Mouse (Mus musculus) heart, embryonic 14.5 days (tissue): ENCODE results near the gene Cfap73. TPM values are rescaled to one million over a fixed set of nuclear protein-coding genes. Genes with fewer than 3 reads are reported as not detected.
A peak's percentile ranks its signal among the peaks of the same experiment; 100 is the strongest.

Source experiments
- ATAC-seq: fragments of 200-750 bp; cut with Nextera tagmentation; 2 replicates; pipeline ENCODE4 v1.8.0; 2017; ENCODE audit warnings: low read depth, moderate TSS enrichment; ENCODE audit not compliant: insufficient number of reproducible peaks, insufficient read depth, low FRiP score
- H3K27ac ChIP-seq, 2 experiments: fragments of 200-500 bp in 1 of 2; fragments of 300-500 bp in 1 of 2; sonication (generic) in 1 of 2; replicated peaks in 1 of 2; 2 replicates each; pipeline ENCODE4 v1.5.1; 2012 to 2014; ENCODE audit warnings: low read depth in 2 of 2, low read length in 2 of 2, control low read depth in 1 of 2, mild to moderate bottlenecking in 1 of 2, mixed read lengths in 1 of 2; ENCODE audit not compliant: control insufficient read depth in 1 of 2, insufficient read depth in 1 of 2
- H3K27me3 ChIP-seq: fragments of 300-500 bp; sonication (generic); 2 replicates; pipeline ENCODE4 v1.6.1; 2014; ENCODE audit warnings: mild to moderate bottlenecking, low read length, control low read depth; ENCODE audit not compliant: control insufficient read depth, insufficient read depth
- H3K36me3 ChIP-seq: fragments of 300-500 bp; sonication (generic); 2 replicates; pipeline ENCODE4 v1.6.1; 2014; ENCODE audit warnings: mild to moderate bottlenecking, control low read depth, low read length, mixed read lengths; ENCODE audit not compliant: control insufficient read depth, insufficient read depth
- H3K4me1 ChIP-seq, 2 experiments: fragments of 200-500 bp in 1 of 2; fragments of 300-500 bp in 1 of 2; sonication (generic) in 1 of 2; 2 replicates each; pipeline ENCODE4 v1.6.1; 2012 to 2014; ENCODE audit warnings: low read length in 2 of 2, control low read depth in 1 of 2, mixed read lengths in 1 of 2; ENCODE audit not compliant: control insufficient read depth in 2 of 2, insufficient read depth in 2 of 2
- H3K4me2 ChIP-seq: fragments of 300-500 bp; sonication (generic); 2 replicates; pipeline ENCODE4 v1.6.1; 2014; ENCODE audit warnings: mild to moderate bottlenecking, low read length
- H3K4me3 ChIP-seq, 2 experiments: fragments of 200-500 bp in 1 of 2; fragments of 300-500 bp in 1 of 2; sonication (generic) in 1 of 2; 2 replicates each; pipeline ENCODE4 v1.5.1; 2012 to 2014; ENCODE audit warnings: low read length in 2 of 2, mild to moderate bottlenecking in 2 of 2, control low read depth in 1 of 2, low read depth in 1 of 2, moderate library complexity in 1 of 2; ENCODE audit not compliant: control insufficient read depth in 1 of 2, insufficient read depth in 1 of 2
- H3K9ac ChIP-seq: fragments of 300-500 bp; sonication (generic); 2 replicates; pipeline ENCODE4 v1.6.1; 2014; ENCODE audit warnings: mild to moderate bottlenecking, low read length
- H3K9me3 ChIP-seq: fragments of 300-500 bp; sonication (generic); 2 replicates; pipeline ENCODE4 v1.6.1; 2016; ENCODE audit warnings: low read length, control low read depth; ENCODE audit not compliant: control insufficient read depth
- WGBS: fragments of 180-500 bp; shearing (Covaris S2); extraction: QIAGEN DNeasy Blood & Tissue Kit; methylation state at CpG from one replicate; pipeline ENCODE4 v1.1.7; 2014; 5-methylcytosine and 5-hydroxymethylcytosine counted together
- polyA plus RNA-seq: library from polyadenylated mRNA; unstranded; fragments of >200 nt; fragmentation: Nextera tagmentation; extraction: Ambion mirVana; gene quantifications from 2 replicates; pipeline ENCODE4 v1.2.1, GENCODE M21; 2014

The Cfap73 gene
- polyA plus RNA-seq, 1 experiment from 2014 or later = not detected

- H3K27ac ChIP-seq = no peak overlapping the region
- 69% methylated on average over 16 of the region's 16 CpGs for WGBS
- no peak for ATAC-seq
- no peaks in the 10 kb centered on the region for H3K36me3 ChIP-seq
- no peaks in the 10 kb centered on the region for H3K9me3 ChIP-seq
- H3K4me1 ChIP-seq = peaks cover 18 to 24% of the 10 kb centered on the region in 2 experiments
- H3K4me2 ChIP-seq = no peak overlapping the region
- no peak overlapping the region for H3K9ac ChIP-seq
- H3K27me3 ChIP-seq = no peaks in the 10 kb centered on the region
- H3K4me3 ChIP-seq = no peak overlapping the region
Measured at GRCm38 (mm10) chr5:120590356-120591010, 43.6 kb downstream of the Cfap73 start.

DNA sequence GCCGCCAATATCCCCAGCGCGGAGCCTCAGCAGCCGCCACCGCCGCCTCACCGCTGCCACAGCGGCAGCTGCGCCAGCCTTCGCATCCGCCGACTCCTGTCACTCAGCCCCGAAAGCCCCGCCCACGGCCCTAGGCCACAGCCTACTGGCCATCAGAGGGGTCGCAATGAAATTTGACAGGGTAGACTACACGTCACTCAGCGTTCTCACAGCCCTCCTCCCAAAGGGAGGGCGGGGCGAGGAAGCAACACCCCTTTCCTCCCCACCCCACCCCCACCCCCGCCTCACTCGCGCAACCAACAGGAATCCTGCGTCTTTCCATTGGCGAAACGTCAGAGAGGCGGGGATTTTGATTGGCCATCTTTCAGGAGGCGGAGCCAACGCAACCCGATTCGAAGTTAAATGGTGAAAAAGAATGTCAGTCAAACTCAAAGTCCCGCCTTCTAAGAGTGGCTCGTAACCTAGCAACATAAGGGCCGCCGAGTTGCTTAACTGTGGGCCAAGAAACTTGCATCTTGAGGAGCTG lies 45.4 kb downstream of the Cfap73 start, which contains the start of the genes Tpcn1 and Iqcd:
TSS of gene Tpcn1 (minus strand) at position 105 of the 526 bp plus-strand sequence.
TSS of gene Iqcd (plus strand) at position 448 of the 526 bp plus-strand sequence.
- Histone ChIP-seq H3K9ac (peak within 1 kb of the TSS; percentile 76), H3K27ac (peak within 1 kb of the TSS; percentile 33 to 57; a peak in 2 of 4 replicates), H3K36me3 (peaks cover 14% of the 10 kb centered on the region), H3K4me1 (peaks cover 18 to 28% of the 10 kb centered on the region in 2 experiments), H3K9me3 (no peaks in the 10 kb centered on the region), H3K4me3 (peak within 1 kb of the TSS; percentile 63 to 78), H3K4me2 (peak within 1 kb of the TSS; percentile 94), H3K27me3 (no peaks in the 10 kb centered on the region)
- under 1% methylated on average over 35 of the region's 35 CpGs for WGBS
- ATAC-seq = peak; percentile 98

GRCm38 (mm10) chr5:120587940-120588568 lies 46.0 kb downstream of the Cfap73 start:
- H3K9ac ChIP-seq = peak overlapping the region; percentile 76
- no peak; the same call in 1 of the 2 replicates for ATAC-seq
- H3K9me3 ChIP-seq = no peaks in the 10 kb centered on the region
- peak overlapping the region; percentile 94 for H3K4me2 ChIP-seq
- WGBS = 1% methylated on average over 29 of the region's 29 CpGs
- peaks cover 20% of the 10 kb centered on the region for H3K36me3 ChIP-seq
- H3K27me3 ChIP-seq = no peaks in the 10 kb centered on the region
- H3K27ac ChIP-seq = peak overlapping the region; percentile 33 to 57; a peak in 2 of 4 replicates
- peaks cover 18 to 28% of the 10 kb centered on the region in 2 experiments for H3K4me1 ChIP-seq
- H3K4me3 ChIP-seq = peak overlapping the region; percentile 63 to 78

DNA sequence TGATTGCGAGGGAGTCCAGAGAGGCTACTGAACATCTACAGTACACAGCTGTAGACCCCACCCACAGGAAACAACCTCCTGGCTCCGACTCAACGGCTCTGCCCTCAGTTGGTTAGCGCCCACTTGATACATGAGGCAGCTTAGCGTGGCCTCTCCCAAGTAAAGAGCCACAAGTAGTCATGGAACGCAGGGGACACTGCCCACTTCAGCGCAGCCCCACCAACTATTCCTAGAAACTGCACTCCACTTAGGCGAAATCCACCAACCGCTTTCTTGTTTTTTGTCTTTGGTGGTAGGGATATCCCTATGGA lies 46.5 kb downstream of the Cfap73 start:
- peaks cover 18 to 28% of the 10 kb centered on the region in 2 experiments for H3K4me1 ChIP-seq
- peak overlapping the region; percentile 94 for H3K4me2 ChIP-seq
- 18% methylated on average over 9 of the region's 9 CpGs for WGBS
- no peaks in the 10 kb centered on the region for H3K27me3 ChIP-seq
- H3K9ac ChIP-seq = peak overlapping the region; percentile 76
- H3K9me3 ChIP-seq = no peaks in the 10 kb centered on the region
- H3K4me3 ChIP-seq = peak overlapping the region; percentile 63 to 78
- H3K27ac ChIP-seq = peak overlapping the region in 1 of 2 experiments; percentile 33; a peak in 1 of 4 replicates
- peaks cover 23% of the 10 kb centered on the region for H3K36me3 ChIP-seq
- ATAC-seq = no peak

- WGBS = 5% methylated on average over 17 of the region's 17 CpGs
- peak overlapping the region; percentile 76; the same call in 1 of the 2 replicates for H3K9ac ChIP-seq
Measured at GRCm38 (mm10) chr5:120586741-120587615, 47.1 kb downstream of the Cfap73 start.

DNA sequence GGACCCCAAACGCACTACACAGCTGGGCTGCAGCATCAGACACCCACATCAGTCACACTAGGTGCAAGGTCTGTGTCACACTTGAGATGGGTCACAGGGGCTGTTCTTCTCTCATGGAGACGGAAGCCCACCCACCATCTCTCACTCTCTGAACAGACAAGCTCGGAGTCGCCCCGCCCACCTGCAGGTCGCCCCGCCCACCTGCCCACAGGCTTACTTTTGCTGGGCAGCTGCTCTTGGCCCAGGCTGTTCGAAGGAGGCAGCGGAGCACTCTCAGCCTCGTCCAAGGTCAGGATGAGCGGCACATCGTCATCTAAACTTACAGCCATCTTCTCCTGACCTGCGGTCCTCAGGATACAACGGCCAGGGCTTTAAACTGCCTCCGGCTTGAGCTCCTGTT lies 49.1 kb downstream of the Cfap73 start:
- H3K27ac ChIP-seq = no peak overlapping the region
- H3K36me3 ChIP-seq = peaks cover 32% of the 10 kb centered on the region
- WGBS = 61% methylated on average over 15 of the region's 15 CpGs
- H3K4me3 ChIP-seq = no peak overlapping the region
- no peak overlapping the region for H3K4me2 ChIP-seq
- no peaks in the 10 kb centered on the region for H3K27me3 ChIP-seq
- H3K4me1 ChIP-seq = peaks cover 18 to 28% of the 10 kb centered on the region in 2 experiments
- ATAC-seq = no peak
- no peaks in the 10 kb centered on the region for H3K9me3 ChIP-seq
- no peak overlapping the region for H3K9ac ChIP-seq

More at GRCm38 (mm10) chr5:120586741-120587615, 47.1 kb downstream of the Cfap73 start:
- Histone ChIP-seq H3K27me3 (no peaks in the 10 kb centered on the region), H3K4me2 (peak overlapping the region; percentile 94), H3K27ac (peak overlapping the region; percentile 10 to 33; a peak in 1 of 4 replicates), H3K36me3 (peaks cover 23% of the 10 kb centered on the region), H3K4me1 (peaks cover 18 to 28% of the 10 kb centered on the region in 2 experiments), H3K9me3 (no peaks in the 10 kb centered on the region), H3K4me3 (peak overlapping the region; percentile 63 to 78)
- ATAC-seq = no peak

DNA sequence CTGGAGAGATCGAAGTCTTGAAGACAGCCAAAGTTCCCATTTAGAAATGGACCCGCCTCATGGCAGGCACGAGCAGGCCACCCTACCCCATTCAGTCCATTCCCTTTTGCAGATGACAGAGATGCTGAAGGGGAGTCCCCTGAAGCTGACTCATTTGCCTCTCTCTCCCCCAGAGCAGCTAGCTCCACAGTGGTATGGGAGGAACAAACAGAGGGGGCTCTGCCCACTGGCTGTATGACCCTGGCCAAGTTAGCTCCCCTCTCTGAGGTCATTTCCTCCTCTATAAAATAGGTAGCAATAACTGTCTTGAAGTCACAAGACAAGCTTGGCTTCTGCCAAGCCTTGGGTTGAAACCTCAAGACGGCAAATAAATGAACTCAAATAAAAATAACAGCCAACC lies 50.5 kb downstream of the Cfap73 start:
- H3K27ac ChIP-seq = no peak overlapping the region
- no peak overlapping the region for H3K9ac ChIP-seq
- H3K36me3 ChIP-seq = peaks cover 35% of the 10 kb centered on the region
- no peak overlapping the region for H3K4me3 ChIP-seq
- peaks cover 22 to 37% of the 10 kb centered on the region in 2 experiments for H3K4me1 ChIP-seq
- no peaks in the 10 kb centered on the region for H3K9me3 ChIP-seq
- no peak for ATAC-seq
- no peak overlapping the region for H3K4me2 ChIP-seq
- no peaks in the 10 kb centered on the region for H3K27me3 ChIP-seq
- 80% methylated on average over 4 of the region's 4 CpGs for WGBS
